Mouse (Mus musculus) ES-E14 (cell line): ENCODE data around the gene Ctrb1. TPM values are rescaled to one million over a fixed set of nuclear protein-coding genes. Genes with fewer than 3 reads are reported as not detected.

ENCODE experiments used
- DNase-seq: peaks from one replicate; pipeline ENCODE4 v3.0.0-alpha.2; 2013; ENCODE audit warnings: low read depth, low spot score
- H3K27ac ChIP-seq: 2 replicates; pipeline ENCODE4 v1.5.1; 2012; ENCODE audit warnings: low read depth, mild to moderate bottlenecking, low read length, moderate library complexity, mixed read lengths; ENCODE audit not compliant: poor library complexity, insufficient read depth, severe bottlenecking
- H3K36me3 ChIP-seq: 2 replicates; pipeline ENCODE4 v1.6.1; 2012; ENCODE audit warnings: mild to moderate bottlenecking, low read length, moderate library complexity, mixed read lengths; ENCODE audit not compliant: control insufficient read depth, poor library complexity, insufficient read depth, severe bottlenecking
- H3K4me1 ChIP-seq, 2 experiments: fragments of 150-350 bp in 1 of 2; sonication (generic) in 1 of 2; 2 replicates each; pipeline ENCODE4 v1.6.1; 2012; ENCODE audit warnings: low read length in 2 of 2, mild to moderate bottlenecking in 1 of 2, mixed read lengths in 1 of 2; ENCODE audit not compliant: control insufficient read depth in 2 of 2, insufficient read depth in 2 of 2, poor library complexity in 1 of 2
- H3K4me3 ChIP-seq, 2 experiments: fragments of 150-350 bp in 1 of 2; sonication (generic) in 1 of 2; 2 replicates each; pipeline ENCODE4 v1.5.1; 2012; ENCODE audit warnings: low read length in 2 of 2, low read depth in 1 of 2, mild to moderate bottlenecking in 1 of 2, mixed read lengths in 1 of 2; ENCODE audit not compliant: insufficient read depth in 1 of 2, poor library complexity in 1 of 2, severe bottlenecking in 1 of 2
- H3K9ac ChIP-seq: 2 replicates; pipeline ENCODE4 v1.6.1; 2012; ENCODE audit warnings: low read depth, mild to moderate bottlenecking, low read length, mixed read lengths; ENCODE audit not compliant: poor library complexity, insufficient read depth, severe bottlenecking
- H3K9me3 ChIP-seq: fragments of 150-350 bp; sonication (generic); 2 replicates; pipeline ENCODE4 v1.6.1; 2012; ENCODE audit warnings: low read depth, mild to moderate bottlenecking, low read length; ENCODE audit not compliant: control insufficient read depth, insufficient read depth
- ZNF384 ChIP-seq: IDR thresholded peaks from 2 replicates; pipeline ENCODE4 v1.6.1; 2012; ENCODE audit warnings: low read depth, low read length, inconsistent platforms
- in situ Hi-C, 2 experiments: fragments of 600-800 bp; cut with MboI; formaldehyde crosslinking; loops; one replicate each; pipeline ENCODE4 v1.15.1; 2025; ENCODE audit warnings: low sequenced_read_pairs in 2 of 2, inconsistent platforms in 1 of 2; ENCODE audit not compliant: unreplicated experiment in 2 of 2
- total RNA-seq: library from RNA; depleted of rRNA; stranded (reverse); fragments of 300-350 nt; gene quantifications from 2 replicates; pipeline ENCODE4 v1.2.3, GENCODE M21; 2012; rRNA removed

Ctrb1 gene
- total RNA-seq, 1 experiment = 0.22 TPM

GRCm38 (mm10) chr8:111638086-111638485 is 52.7 kb downstream of the Ctrb1 start:
- H3K27ac ChIP-seq = no peak overlapping the region
- no peak overlapping the region for H3K9ac ChIP-seq
- H3K4me3 ChIP-seq = no peak overlapping the region
- DNase-seq = no peak
- H3K36me3 ChIP-seq = no peaks in the 10 kb centered on the region
- TF ChIP-seq ZNF384 = no peak
- H3K4me1 ChIP-seq = peaks cover 0 to 2% of the 10 kb centered on the region in 2 experiments; a peak in 1 of 4 replicates
- H3K9me3 ChIP-seq = no peaks in the 10 kb centered on the region
- in situ Hi-C loops = no loop called here

Other genes starting within 250 kb of the Ctrb1 start
- gene Wdr59, start 168.9 kb downstream of the Ctrb1 start, total RNA-seq = 10.4 and 11.0 TPM in 2 replicates
- gene Znrf1, start 154.9 kb downstream of the Ctrb1 start, total RNA-seq = 38.4 and 51.9 TPM in 2 replicates
- 0.49 and 1.5 TPM in 2 replicates for gene Ldhd, start 60.6 kb downstream of the Ctrb1 start, total RNA-seq
- gene Zfp1, start 47.6 kb downstream of the Ctrb1 start, total RNA-seq = 18.0 and 18.7 TPM in 2 replicates
- gene Bcar1, start 52.8 kb upstream of the Ctrb1 start, total RNA-seq = 52.9 and 72.6 TPM in 2 replicates
- 113 and 190 TPM in 2 replicates for gene Cfdp1, start 163.3 kb upstream of the Ctrb1 start, total RNA-seq
- gene Tmem170, start 185.7 kb upstream of the Ctrb1 start, total RNA-seq = 12.1 and 14.3 TPM in 2 replicates
- 4.0 and 4.4 TPM in 2 replicates for gene Chst5, start 219.4 kb upstream of the Ctrb1 start, total RNA-seq
- gene Tmem231, start 242.9 kb upstream of the Ctrb1 start, total RNA-seq = 30.3 and 38.5 TPM in 2 replicates
- gene Gabarapl2, start 249.7 kb upstream of the Ctrb1 start, total RNA-seq = 112 and 255 TPM in 2 replicates